Mouse (Mus musculus): ENCODE results near the gene Fam117b. TPM values are rescaled to one million over a fixed set of nuclear protein-coding genes. Genes with fewer than 3 reads are reported as not detected.

The Fam117b gene
- total RNA-seq, 2 experiments from 2014 or later = 59.0 to 59.5 TPM

DNA sequence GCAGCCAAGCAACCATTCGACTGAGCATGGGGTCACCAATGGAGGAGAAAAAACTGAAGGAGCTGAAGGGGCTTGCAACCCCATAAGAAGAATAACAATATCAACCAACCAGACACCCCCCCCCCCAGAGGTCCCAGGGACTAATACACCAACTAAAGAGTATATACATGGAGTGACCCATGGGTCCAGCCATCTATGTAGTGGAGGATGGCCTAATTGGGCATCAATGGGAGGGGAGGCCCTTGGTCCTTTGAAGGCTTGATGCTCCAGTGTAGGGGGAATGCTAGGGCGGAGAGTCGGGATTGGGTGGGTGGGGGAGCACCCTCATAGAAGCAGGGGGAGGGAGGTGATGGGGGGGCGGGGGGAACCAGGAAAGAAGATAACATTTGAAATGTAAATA is 34.7 kb downstream of the Fam117b start:
- intact Hi-C loops (cut with DNase I) = no loop called here
- DNase-seq (ENCODE audit: extremely low spot score in 1 of 2, low spot score in 2 of 2) = no peak

DNA sequence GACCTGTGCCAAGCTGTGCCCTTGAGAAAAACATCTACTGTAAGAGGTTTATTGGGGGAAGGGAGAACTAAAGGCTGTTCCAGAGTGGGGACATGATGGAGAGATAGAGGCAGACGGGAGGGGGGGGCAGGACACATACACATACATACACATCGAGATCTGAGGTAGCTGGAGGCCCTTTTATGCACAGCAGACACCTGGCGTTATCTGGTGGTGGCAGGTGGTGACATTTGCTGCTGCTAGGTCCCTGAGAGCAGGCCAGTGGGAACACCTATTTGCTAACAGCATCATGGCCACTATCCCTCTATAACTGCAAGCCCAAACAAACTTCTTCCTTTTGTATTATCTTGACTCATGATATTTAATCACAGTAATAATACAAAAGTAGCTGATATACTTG is 44.4 kb downstream of the Fam117b start:
- intact Hi-C loops (cut with DNase I) = no loop called here
- DNase-seq (ENCODE audit: extremely low spot score in 1 of 2, low spot score in 2 of 2) = no peak

DNA sequence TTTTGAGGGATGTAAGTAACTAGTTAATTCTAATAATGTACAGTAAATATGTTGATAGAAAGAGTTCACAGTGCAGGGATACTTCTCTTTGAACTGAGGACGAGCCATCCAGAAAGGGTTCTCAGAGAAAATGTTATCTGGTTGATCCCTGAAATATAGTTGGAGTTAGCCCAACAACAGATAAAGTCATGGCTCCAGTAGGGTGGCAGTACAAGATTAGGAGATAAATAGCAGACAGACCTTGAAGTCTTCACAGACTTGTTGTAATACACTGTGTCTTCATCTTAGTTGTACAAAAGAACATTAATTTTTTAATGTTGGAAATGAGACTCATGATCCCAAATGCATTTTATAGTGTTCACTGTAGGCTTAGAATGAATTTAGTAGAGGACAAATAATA is 47.1 kb downstream of the Fam117b start:
- intact Hi-C loops (cut with DNase I) = no loop called here
- no peak for DNase-seq (ENCODE audit: extremely low spot score in 1 of 2, low spot score in 2 of 2)

DNA sequence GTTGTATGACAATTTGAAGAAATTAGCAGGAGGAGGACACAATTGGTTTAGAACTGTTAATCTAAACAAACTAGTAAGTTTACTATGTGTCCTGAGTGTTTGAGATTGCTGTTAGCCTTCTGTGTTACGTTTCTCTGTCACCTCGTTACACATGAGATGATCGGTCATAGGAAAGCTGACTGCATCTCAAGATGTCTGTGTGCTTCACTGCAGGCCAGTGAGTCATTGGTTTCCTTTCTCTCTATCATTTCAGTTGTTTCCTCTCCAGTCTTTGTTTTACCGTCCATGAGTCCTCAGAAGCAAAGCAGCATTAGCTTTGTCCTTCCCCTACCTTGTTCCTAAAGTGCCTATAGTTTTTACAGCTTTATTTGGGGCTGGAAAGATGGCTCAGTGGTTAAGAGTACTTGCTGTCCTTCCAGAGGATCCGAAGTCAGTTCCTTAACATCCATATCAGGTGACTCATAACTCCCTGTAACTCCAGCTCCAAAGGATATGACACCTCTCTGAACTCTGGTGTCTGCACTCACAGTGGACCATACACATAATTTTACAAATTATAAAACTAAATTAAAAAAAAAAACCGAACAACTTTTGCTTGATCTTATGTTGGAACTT is 53.5 kb downstream of the Fam117b start:
- intact Hi-C loops (cut with DNase I) = no loop called here
- DNase-seq (ENCODE audit: extremely low spot score in 1 of 2, low spot score in 2 of 2) = no peak

DNA sequence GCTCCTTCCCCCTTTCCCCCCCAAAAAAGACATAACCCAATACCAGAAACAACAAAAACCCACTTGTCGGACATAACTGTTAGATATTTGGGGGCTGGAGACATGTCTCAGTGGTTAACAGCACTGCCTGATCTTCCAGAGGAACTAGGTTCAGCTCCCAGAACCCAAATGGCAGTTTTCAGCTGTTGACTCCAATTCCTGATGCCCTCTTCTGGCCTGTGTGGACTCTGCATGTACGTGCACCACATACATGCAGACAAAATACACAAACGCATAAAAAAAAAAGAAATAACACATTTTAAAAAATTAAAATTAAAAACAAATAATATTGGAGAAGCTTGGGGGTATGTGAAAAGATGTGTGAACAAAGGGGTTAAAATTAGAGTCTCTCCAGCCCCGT is 54.5 kb downstream of the Fam117b start:
- intact Hi-C loops (cut with DNase I) = no loop called here
- peak in 1 of 2 experiments; percentile 35 for DNase-seq (ENCODE audit: extremely low spot score in 1 of 2, low spot score in 2 of 2)

DNA sequence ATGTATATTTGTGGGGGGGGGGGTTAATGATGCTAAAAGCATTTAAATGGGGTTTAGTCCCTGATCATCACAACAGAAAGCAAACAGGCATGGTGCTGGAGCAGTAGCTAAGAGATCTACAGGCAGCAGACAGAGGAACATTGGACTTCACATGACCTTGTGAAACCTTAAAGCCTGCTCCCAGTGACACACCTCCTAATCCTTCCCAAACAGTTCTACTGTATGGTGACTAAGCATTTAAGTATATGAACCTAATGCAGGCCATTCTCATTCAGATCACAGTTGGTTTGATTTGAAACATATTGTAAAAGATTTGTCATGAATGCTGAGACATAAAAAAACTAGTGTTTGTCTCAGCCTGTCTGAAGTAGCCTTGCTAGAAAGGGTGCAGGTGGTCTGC is 73.8 kb downstream of the Fam117b start:
- intact Hi-C loops (cut with DNase I) = no loop called here
- DNase-seq (ENCODE audit: extremely low spot score in 1 of 2, low spot score in 2 of 2) = no peak

DNA sequence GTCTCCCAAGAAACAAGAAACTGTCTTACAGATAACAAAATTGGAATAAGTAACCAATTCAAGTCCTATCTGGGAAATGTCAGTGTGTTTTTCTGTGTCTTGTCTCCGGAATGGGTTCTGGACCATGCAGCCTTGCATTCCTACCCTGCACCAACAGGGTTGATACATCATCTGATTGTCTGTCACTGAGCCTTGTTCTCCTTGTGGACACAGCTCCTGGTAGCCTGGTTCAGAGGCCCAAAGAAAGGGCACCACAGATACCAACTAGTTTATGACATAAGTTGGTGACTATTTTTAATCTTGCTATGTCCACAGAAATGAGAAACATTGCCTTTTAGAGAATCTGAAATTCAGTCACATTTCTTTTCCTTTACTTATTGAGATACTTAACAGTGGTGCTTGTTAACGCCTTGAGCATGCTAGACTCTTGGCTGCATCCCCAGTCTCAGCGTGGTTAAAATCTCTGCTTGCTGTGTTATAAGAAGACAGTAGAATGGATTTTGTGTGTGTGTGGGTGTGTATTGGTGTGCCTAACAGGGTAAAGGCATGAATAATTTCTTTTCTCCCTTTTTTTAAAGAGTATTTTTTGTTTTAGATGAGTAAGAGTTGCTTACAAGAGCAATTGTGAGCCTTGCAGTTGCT is 74.7 kb downstream of the Fam117b start:
- DNase-seq (ENCODE audit: extremely low spot score in 1 of 2, low spot score in 2 of 2) = peak in 1 of 2 experiments; percentile 57
- intact Hi-C loops (cut with DNase I) = no loop called here

DNA sequence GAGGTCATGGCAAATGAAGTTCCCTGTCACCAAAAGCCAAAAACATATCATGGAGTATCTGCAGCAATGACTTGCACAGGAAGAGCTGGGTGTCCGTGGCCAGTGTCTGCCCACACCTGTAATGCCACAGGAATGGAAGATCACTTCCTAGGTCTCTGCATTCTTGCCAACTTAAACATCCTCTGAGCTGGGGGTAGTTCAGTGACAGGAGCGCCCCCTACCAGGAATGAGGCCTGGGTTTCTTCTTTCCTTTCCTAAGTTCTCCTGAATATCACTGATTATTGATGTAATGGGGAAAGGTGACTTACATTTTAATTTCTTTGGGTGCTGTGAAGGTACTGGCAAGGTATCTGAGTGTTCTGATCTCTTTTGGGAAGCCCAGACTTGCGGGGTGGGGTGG is 82.8 kb downstream of the Fam117b start:
- DNase-seq (ENCODE audit: extremely low spot score in 1 of 2, low spot score in 2 of 2) = no peak
- intact Hi-C loops (cut with DNase I) = no loop called here

DNA sequence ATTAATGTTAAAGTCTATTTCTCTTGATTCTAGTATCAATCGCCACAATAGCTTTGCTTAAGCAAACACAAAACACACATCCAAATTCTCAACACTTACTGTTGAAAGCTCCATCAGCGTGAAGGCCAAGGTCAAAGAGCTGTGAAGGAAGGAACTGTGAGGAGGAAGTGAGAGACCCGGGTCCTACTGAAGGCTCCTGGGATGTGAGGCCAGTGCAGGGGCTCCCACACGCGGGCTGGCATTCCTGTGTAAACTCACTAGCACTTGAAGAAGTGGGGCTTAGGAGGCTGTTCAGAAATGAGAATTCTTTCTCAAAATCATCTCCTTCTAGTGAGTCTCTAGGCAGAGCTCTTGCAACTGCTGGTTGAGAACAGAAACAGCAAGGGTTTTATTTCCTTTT is 84.5 kb downstream of the Fam117b start:
- no peak for DNase-seq (ENCODE audit: extremely low spot score in 1 of 2, low spot score in 2 of 2)
- intact Hi-C loops (cut with DNase I) = no loop called here

DNA sequence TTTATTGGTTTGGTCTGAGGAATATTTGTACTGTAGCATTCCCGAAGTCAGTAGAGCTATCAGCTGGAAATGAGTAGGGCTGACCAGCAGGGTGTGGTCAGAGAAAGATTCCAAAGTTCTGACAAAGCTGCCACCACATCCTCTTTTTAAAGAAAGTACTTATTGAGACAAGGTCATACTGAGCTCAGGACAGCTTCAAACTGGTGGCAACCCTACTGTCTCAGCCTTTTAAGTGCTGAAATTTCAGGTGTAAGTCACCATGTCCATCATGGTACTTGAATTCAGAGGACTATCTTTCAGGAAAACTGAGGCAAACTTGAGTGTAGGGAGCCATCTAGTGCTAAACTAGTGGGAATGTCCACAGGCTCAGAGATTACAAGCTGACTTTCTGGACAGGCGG is 87.5 kb downstream of the Fam117b start:
- intact Hi-C loops (cut with DNase I) = loop anchor here (5.0 kb wide), 1 partner anchor 118 kb away; no protein-coding TSS in a partner anchor
- no peak for DNase-seq (ENCODE audit: extremely low spot score in 1 of 2, low spot score in 2 of 2)

DNA sequence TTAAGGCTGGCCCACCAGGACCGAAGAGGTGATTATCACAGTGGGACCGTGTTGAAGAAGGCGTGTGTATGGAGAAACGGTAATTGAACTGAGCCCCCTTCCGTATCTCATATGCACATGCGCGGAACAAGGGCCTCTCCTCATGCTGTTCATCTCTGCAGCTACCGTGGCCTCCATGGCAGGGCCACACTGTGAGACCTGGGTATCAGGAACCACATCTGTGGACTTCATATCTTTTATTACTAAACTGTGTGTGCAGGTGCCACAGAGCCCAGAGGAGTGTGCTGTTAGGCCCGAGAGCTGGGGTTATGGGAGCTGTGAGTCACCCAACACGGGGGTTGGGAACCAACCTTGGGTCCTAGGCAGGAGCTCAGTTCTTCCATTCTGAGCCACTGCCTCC is 94.5 kb downstream of the Fam117b start:
- DNase-seq (ENCODE audit: extremely low spot score in 1 of 2, low spot score in 2 of 2) = no peak
- intact Hi-C loops (cut with DNase I) = no loop called here

DNA sequence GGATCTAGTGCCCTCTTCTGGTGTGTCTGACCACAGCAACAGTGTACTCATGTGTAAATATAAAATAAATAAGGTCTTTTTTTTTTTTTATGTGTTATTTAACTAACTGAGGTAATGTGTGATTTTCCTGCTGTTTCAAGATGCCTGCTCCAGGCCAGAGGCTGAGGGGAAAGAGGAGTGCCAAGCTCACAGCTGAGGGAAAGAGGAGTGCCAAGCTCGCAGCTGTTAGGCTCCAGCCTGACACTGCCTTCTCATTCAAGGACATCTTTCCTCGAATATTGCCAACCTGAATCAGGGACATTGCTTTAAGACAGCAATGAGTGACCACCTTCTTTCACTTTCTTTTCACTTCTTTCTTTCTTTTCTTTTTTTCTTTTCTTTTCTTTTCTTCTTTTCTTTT is 95.9 kb downstream of the Fam117b start:
- no peak for DNase-seq (ENCODE audit: extremely low spot score in 1 of 2, low spot score in 2 of 2)
- intact Hi-C loops (cut with DNase I) = no loop called here

DNA sequence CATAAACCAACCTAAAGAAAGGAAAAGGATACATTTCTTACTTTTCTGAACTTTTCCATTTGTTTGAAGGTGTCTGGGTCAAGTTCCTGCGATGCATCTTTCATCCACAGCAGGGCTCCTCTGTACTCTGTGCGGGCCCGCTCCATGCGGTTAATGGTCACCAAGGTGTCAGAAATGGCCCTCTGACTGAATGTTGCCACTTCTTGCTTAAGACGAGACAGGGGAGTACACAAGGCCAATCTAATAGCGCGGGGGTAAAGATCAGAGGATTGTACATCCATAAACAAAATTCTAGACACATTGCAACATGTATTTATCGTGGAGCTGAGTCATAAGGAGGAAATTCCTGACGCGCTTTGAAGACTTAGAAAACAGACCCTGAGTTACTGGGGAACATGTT is 101.0 kb downstream of the Fam117b start:
- intact Hi-C loops (cut with DNase I) = no loop called here
- no peak for DNase-seq (ENCODE audit: extremely low spot score in 1 of 2, low spot score in 2 of 2)

DNA sequence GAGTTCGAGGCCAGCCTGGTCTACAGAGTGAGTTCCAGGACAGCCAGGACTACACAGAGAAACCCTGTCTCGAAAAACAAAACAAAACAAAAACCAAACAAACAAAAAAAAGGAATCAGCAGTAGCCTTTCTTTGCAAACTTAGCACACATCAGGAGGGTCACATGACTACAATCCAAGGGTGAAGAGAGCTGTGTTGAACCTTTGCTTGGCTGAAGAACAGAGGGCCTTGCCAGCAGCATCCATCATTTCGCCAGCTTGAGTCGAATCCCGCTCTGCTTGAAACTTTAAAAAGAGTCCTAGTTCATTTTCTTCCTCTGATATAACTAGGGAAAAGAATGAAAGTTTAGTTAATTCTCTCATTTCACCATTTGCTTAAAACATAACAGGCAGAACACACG is 102.7 kb downstream of the Fam117b start:
- intact Hi-C loops (cut with DNase I) = no loop called here
- no peak for DNase-seq (ENCODE audit: extremely low spot score in 1 of 2, low spot score in 2 of 2)

DNA sequence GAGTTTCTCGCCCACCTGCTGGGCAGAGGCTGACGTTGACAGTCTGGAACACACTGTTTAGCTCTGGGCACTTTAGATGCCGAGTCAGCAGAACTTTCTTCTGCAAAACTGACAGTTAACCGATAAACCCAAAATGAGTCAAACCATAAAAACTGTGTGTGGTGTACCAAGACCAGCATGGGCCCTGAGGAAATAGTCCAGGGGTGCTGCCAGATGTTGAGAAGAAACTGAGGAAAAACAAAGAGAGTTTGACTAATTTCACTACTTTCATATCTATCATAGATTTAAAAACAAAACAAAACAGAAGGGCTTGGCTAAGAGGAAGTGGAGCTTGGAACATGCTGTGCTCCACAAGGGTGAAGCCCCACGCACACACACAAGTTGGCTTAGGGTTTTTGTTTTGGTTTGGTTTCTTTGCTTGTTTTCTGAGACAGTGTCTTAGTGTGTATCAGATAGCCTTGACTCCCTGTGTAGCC is 103.4 kb downstream of the Fam117b start:
- intact Hi-C loops (cut with DNase I) = no loop called here
- no peak for DNase-seq (ENCODE audit: extremely low spot score in 1 of 2, low spot score in 2 of 2)

DNA sequence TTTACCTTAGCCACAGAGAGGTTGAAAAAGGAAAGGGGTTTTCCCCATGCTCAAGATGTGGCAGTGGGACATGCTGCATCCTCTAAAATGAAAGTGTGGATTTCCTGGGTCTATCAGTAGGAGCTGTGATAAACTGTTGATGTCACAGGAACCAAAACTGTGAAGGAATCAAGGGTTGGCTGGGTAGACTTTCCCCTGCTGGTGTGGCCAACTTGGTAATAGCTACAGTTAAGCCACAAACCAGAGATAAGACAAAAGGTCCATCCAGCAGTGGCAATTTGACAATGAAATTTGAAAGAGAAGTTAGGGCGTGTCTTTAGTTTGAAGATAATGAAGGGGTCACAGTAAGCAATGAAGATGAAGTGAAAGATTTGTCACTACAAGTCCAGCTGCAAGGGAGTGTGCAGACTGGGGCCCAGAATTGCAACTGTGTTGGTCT is 104.2 kb downstream of the Fam117b start:
- intact Hi-C loops (cut with DNase I) = no loop called here
- DNase-seq (ENCODE audit: extremely low spot score in 1 of 2, low spot score in 2 of 2) = no peak

Other genes starting within 250 kb of the Fam117b start
- 100 to 1,000 TPM; 105 to 111 TPM for gene Sumo1, start 242.2 kb upstream of the Fam117b start, total RNA-seq (2021)
- gene Nop58, start 228.0 kb upstream of the Fam117b start, total RNA-seq (2021) = 10 to 100 TPM; 73.3 to 74.4 TPM
- gene Bmpr2, start 149.6 kb upstream of the Fam117b start, total RNA-seq (2021) = 100 to 1,000 TPM; 106 to 114 TPM
- gene Ica1l, start 130.2 kb downstream of the Fam117b start, total RNA-seq (2021) = 10 to 100 TPM; 43.2 to 47.4 TPM
- gene Carf, start 185.2 kb downstream of the Fam117b start, total RNA-seq (2021) = 10 to 100 TPM; 26.7 to 27.1 TPM
- gene Wdr12, start 185.6 kb downstream of the Fam117b start, total RNA-seq (2021) = 10 to 100 TPM; 27.1 to 33.0 TPM

Measured in left cerebral cortex, postnatal 10 days (tissue).